Mouse (Mus musculus) embryo, embryonic 11.5 days (tissue): ENCODE measurements at regions not wholly inside any gene's neighbourhood (a gene's known extent, or its start where the extent isn't known, plus 50 kb on each side); places are given as distances from the start of the nearest gene placed in this dataset.

Source experiments
- DNase-seq: peaks from one replicate; pipeline ENCODE4 v3.0.0-alpha.2; 2012; ENCODE audit warnings: low read depth, low spot score

- DNase-seq: no peak
Measured at GRCm38 (mm10) chr17:62109052-62109451, 772.1 kb downstream of the Efna5 start.

- no peak for DNase-seq
Measured at GRCm38 (mm10) chr17:62083281-62083680, 797.8 kb downstream of the Efna5 start.

- DNase-seq: no peak
Measured at GRCm38 (mm10) chr17:62077604-62078003, 803.5 kb downstream of the Efna5 start.

GRCm38 (mm10) chr17:62064939-62065338, 816.2 kb downstream of the Efna5 start:
- no peak for DNase-seq

GRCm38 (mm10) chr17:62058016-62058415, 823.1 kb downstream of the Efna5 start:
- no peak for DNase-seq

GRCm38 (mm10) chr17:62054801-62055200, 826.3 kb downstream of the Efna5 start:
- no peak for DNase-seq

GRCm38 (mm10) chr17:62048989-62049388, 832.1 kb downstream of the Efna5 start:
- no peak for DNase-seq

- DNase-seq: no peak
Measured at GRCm38 (mm10) chr17:62030614-62031013, 850.5 kb downstream of the Efna5 start.
